Mouse (Mus musculus) adipocyte (in vitro differentiated cells): ENCODE measurements around the gene Lrrc47.
A peak's percentile ranks its signal among the peaks of the same experiment; 100 is the strongest.

Experiments
- DNase-seq: peaks from one replicate; pipeline ENCODE4 v3.0.0-alpha.2; 2016; ENCODE audit warnings: low spot score

Gene Lrrc47

GRCm38 (mm10) chr4:154011646-154012089 is at the start of gene Lrrc47:
Gene Lrrc47, plus strand, starts transcription at chr4:154011731.
- peak; percentile 83 for DNase-seq

GRCm38 (mm10) chr4:153962631-153963030 is 48.9 kb upstream of the Lrrc47 start:
- no peak for DNase-seq

- DNase-seq: no peak
Measured at GRCm38 (mm10) chr4:153966651-153967050, 44.9 kb upstream of the Lrrc47 start.

GRCm38 (mm10) chr4:153967556-153967955 is 44.0 kb upstream of the Lrrc47 start:
- no peak for DNase-seq

- no peak for DNase-seq
Measured at GRCm38 (mm10) chr4:153968063-153968462, 43.5 kb upstream of the Lrrc47 start.

- peak; percentile 91 for DNase-seq
Measured at GRCm38 (mm10) chr4:153974431-153975291, 36.9 kb upstream of the Lrrc47 start, which contains the start of the genes Dffb and Cep104. Gene Dffb, minus strand, starts transcription at chr4:153975126. Gene Cep104, plus strand, starts transcription at chr4:153975194.

- no peak for DNase-seq
Measured at GRCm38 (mm10) chr4:153975292-153975662, 36.3 kb upstream of the Lrrc47 start.

- peak; percentile 33 for DNase-seq
Measured at GRCm38 (mm10) chr4:153975768-153976167, 35.8 kb upstream of the Lrrc47 start.

- no peak for DNase-seq
Measured at GRCm38 (mm10) chr4:153979243-153979642, 32.3 kb upstream of the Lrrc47 start.

- no peak for DNase-seq
Measured at GRCm38 (mm10) chr4:153980470-153980869, 31.1 kb upstream of the Lrrc47 start.

GRCm38 (mm10) chr4:153992715-153993114 is 18.8 kb upstream of the Lrrc47 start:
- DNase-seq: no peak

- no peak for DNase-seq
Measured at GRCm38 (mm10) chr4:153993505-153993904, 18.0 kb upstream of the Lrrc47 start.

GRCm38 (mm10) chr4:154005488-154005887 is 6.0 kb upstream of the Lrrc47 start:
- DNase-seq: no peak

- DNase-seq: no peak
Measured at GRCm38 (mm10) chr4:154006264-154006663, 5.3 kb upstream of the Lrrc47 start.

- DNase-seq: no peak
Measured at GRCm38 (mm10) chr4:154007759-154008158, 3.8 kb upstream of the Lrrc47 start.

- no peak for DNase-seq
Measured at GRCm38 (mm10) chr4:154010907-154011645, 455 bp upstream of the Lrrc47 start.

- DNase-seq: no peak
Measured at GRCm38 (mm10) chr4:154012132-154012882, 776 bp downstream of the Lrrc47 start.

GRCm38 (mm10) chr4:154015476-154015875 is 3.9 kb downstream of the Lrrc47 start:
- no peak for DNase-seq

- DNase-seq: peak; percentile 61
Measured at GRCm38 (mm10) chr4:154019571-154019970, 8.0 kb downstream of the Lrrc47 start.

GRCm38 (mm10) chr4:154021432-154021831 is 9.9 kb downstream of the Lrrc47 start:
- no peak for DNase-seq

GRCm38 (mm10) chr4:154022407-154022806 is 10.9 kb downstream of the Lrrc47 start:
- DNase-seq: peak; percentile 89

GRCm38 (mm10) chr4:154022844-154023243 is 11.3 kb downstream of the Lrrc47 start:
- DNase-seq: peak; percentile 71
